Mouse (Mus musculus): ENCODE data around the gene Tent5b. TPM values are rescaled to one million over a fixed set of nuclear protein-coding genes. Genes with fewer than 3 reads are reported as not detected.

The Tent5b gene
- 1.6 and 1.9 TPM in 2 replicates for polyA plus RNA-seq (2015; fragmentation: Nextera tagmentation; extraction: Ambion mirVana)

- H3K4me2 ChIP-seq (ENCODE audit: low read depth, low read length), result peak within 1 kb of the TSS; percentile 62
- H3K27ac ChIP-seq (ENCODE audit: low read length), result no peak within 1 kb of the TSS
- H3K36me3 ChIP-seq (ENCODE audit: control insufficient read depth, insufficient read depth, low read length), result no peaks in the 10 kb centered on the region
- no peaks in the 10 kb centered on the region for H3K9me3 ChIP-seq (ENCODE audit: control insufficient read depth, low read length)
- H3K4me3 ChIP-seq (ENCODE audit: low read length), result peak within 1 kb of the TSS; percentile 51
- ATAC-seq (ENCODE audit: low read depth), result peak; percentile 98
- peaks cover 12% of the 10 kb centered on the region for H3K4me1 ChIP-seq (replicated peaks; ENCODE audit: control insufficient read depth, insufficient read depth, low read length)
- 3% methylated on average over 29 of the region's 29 CpGs for WGBS
- H3K9ac ChIP-seq (ENCODE audit: low read length), result peak within 1 kb of the TSS; percentile 54
- peaks cover 27% of the 10 kb centered on the region for H3K27me3 ChIP-seq (ENCODE audit: control insufficient read depth, insufficient read depth, low read depth, low read length)
Observed at GRCm38 (mm10) chr4:133479458-133480184, at the start of gene Tent5b. TSS of gene Tent5b (plus strand) at chr4:133480132.

DNA sequence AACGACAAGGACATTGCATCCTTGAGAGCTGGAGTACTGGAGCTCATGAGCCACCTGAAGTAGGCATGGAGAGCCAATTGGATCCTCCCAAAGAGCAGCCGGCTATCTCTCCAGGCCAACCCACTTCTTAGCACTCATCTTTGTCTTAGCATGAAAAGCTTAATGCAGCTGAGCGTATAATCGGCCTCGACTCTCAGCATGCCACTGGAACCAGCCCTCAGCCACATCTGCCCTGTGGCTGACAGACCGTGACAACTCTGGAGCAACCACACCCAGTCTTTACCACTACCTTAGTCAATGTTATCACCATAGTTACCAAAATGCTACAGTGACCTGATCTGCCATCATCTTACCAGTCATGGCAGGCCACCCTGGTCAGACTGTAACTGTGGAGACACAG lies 48.4 kb upstream of the Tent5b start:
- WGBS, result 74% methylated on average over 6 of the region's 6 CpGs
- H3K4me1 ChIP-seq (replicated peaks; ENCODE audit: control insufficient read depth, insufficient read depth, low read length), result no peaks in the 10 kb centered on the region; the same call in 1 of the 2 replicates
- H3K4me3 ChIP-seq (ENCODE audit: low read length), result no peak overlapping the region
- H3K4me2 ChIP-seq (ENCODE audit: low read depth, low read length), result no peak overlapping the region
- ATAC-seq (ENCODE audit: low read depth), result no peak
- H3K27me3 ChIP-seq (ENCODE audit: control insufficient read depth, insufficient read depth, low read depth, low read length), result no peaks in the 10 kb centered on the region
- no peaks in the 10 kb centered on the region for H3K36me3 ChIP-seq (ENCODE audit: control insufficient read depth, insufficient read depth, low read length)
- no peak overlapping the region for H3K9ac ChIP-seq (ENCODE audit: low read length)
- H3K27ac ChIP-seq (ENCODE audit: low read length), result no peak overlapping the region
- H3K9me3 ChIP-seq (ENCODE audit: control insufficient read depth, low read length), result no peaks in the 10 kb centered on the region

DNA sequence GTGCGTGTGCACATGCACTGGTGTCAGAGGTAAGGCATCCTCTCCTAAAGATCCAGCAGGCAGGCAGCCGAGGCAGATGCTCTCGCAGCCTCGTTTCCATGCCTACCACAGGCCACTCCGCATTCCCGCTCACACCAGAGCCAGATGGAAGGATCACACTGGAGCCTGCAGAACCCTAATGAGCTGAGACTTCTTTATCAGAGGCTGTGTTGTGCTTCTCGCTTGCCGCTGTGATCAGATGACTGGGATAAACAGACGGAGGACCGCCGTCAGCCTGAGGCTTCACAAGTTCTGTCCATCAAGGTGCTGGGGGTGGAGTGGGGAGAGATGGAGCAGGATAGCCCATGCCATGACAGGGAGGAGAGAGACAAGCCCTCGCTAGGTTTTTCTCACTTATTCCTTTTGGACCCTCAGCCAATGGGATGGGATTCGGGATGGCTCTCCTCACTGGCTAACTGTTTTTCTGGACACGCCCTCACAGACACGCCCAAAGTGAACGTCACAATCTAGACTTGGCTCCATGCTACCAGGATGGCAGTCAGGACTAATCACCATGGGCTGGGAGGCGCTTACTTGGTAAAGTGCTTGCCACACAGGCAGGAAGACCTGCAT lies 47.3 kb upstream of the Tent5b start:
- 17% methylated on average over 17 of the region's 17 CpGs for WGBS
- H3K4me2 ChIP-seq (ENCODE audit: low read depth, low read length), result no peak overlapping the region
- ATAC-seq (ENCODE audit: low read depth), result peak; percentile 45; the same call in 1 of the 2 replicates

GRCm38 (mm10) chr4:133435921-133436320 lies 44.0 kb upstream of the Tent5b start:
- Histone ChIP-seq H3K4me3 (ENCODE audit: low read length) (no peak overlapping the region), H3K36me3 (ENCODE audit: control insufficient read depth, insufficient read depth, low read length) (no peaks in the 10 kb centered on the region), H3K4me1 (replicated peaks; ENCODE audit: control insufficient read depth, insufficient read depth, low read length) (peaks cover 10% of the 10 kb centered on the region), H3K27ac (ENCODE audit: low read length) (no peak overlapping the region), H3K4me2 (ENCODE audit: low read depth, low read length) (no peak overlapping the region), H3K27me3 (ENCODE audit: control insufficient read depth, insufficient read depth, low read depth, low read length) (no peaks in the 10 kb centered on the region), H3K9ac (ENCODE audit: low read length) (no peak overlapping the region), H3K9me3 (ENCODE audit: control insufficient read depth, low read length) (no peaks in the 10 kb centered on the region)
- WGBS, result 84% methylated on average over 11 of the region's 11 CpGs
- no peak for ATAC-seq (ENCODE audit: low read depth)

More for the DNA sequence above, 47.3 kb upstream of the Tent5b start:
- Histone ChIP-seq H3K36me3 (ENCODE audit: control insufficient read depth, insufficient read depth, low read length) (no peaks in the 10 kb centered on the region), H3K4me3 (ENCODE audit: low read length) (no peak overlapping the region), H3K9me3 (ENCODE audit: control insufficient read depth, low read length) (no peaks in the 10 kb centered on the region), H3K4me1 (replicated peaks; ENCODE audit: control insufficient read depth, insufficient read depth, low read length) (no peaks in the 10 kb centered on the region; the same call in 1 of the 2 replicates), H3K9ac (ENCODE audit: low read length) (0 out of 2 replicates have a peak overlapping the region, but pooled peaks have one; percentile 24), H3K27ac (ENCODE audit: low read length) (no peak overlapping the region), H3K27me3 (ENCODE audit: control insufficient read depth, insufficient read depth, low read depth, low read length) (no peaks in the 10 kb centered on the region)

GRCm38 (mm10) chr4:133439460-133440376 lies 40.2 kb upstream of the Tent5b start:
- H3K4me2 ChIP-seq (ENCODE audit: low read depth, low read length), result peak overlapping the region; percentile 17; the same call in 1 of the 2 replicates
- no peaks in the 10 kb centered on the region for H3K36me3 ChIP-seq (ENCODE audit: control insufficient read depth, insufficient read depth, low read length)
- ATAC-seq (ENCODE audit: low read depth), result peak; percentile 45; the same call in 1 of the 2 replicates
- H3K27ac ChIP-seq (ENCODE audit: low read length), result no peak overlapping the region
- no peak overlapping the region for H3K4me3 ChIP-seq (ENCODE audit: low read length)
- no peaks in the 10 kb centered on the region for H3K27me3 ChIP-seq (ENCODE audit: control insufficient read depth, insufficient read depth, low read depth, low read length)
- peak overlapping the region; percentile 3; the same call in 1 of the 2 replicates for H3K9ac ChIP-seq (ENCODE audit: low read length)
- H3K4me1 ChIP-seq (replicated peaks; ENCODE audit: control insufficient read depth, insufficient read depth, low read length), result peaks cover 10% of the 10 kb centered on the region
- no peaks in the 10 kb centered on the region for H3K9me3 ChIP-seq (ENCODE audit: control insufficient read depth, low read length)
- WGBS, result 5% methylated on average over 17 of the region's 17 CpGs

GRCm38 (mm10) chr4:133440377-133440795 lies 39.5 kb upstream of the Tent5b start:
- WGBS, result 6% methylated on average over 6 of the region's 6 CpGs
- H3K4me3 ChIP-seq (ENCODE audit: low read length), result no peak overlapping the region
- no peak overlapping the region for H3K9ac ChIP-seq (ENCODE audit: low read length)
- no peaks in the 10 kb centered on the region for H3K9me3 ChIP-seq (ENCODE audit: control insufficient read depth, low read length)
- H3K36me3 ChIP-seq (ENCODE audit: control insufficient read depth, insufficient read depth, low read length), result no peaks in the 10 kb centered on the region
- peaks cover 10% of the 10 kb centered on the region for H3K4me1 ChIP-seq (replicated peaks; ENCODE audit: control insufficient read depth, insufficient read depth, low read length)
- no peak for ATAC-seq (ENCODE audit: low read depth)
- H3K4me2 ChIP-seq (ENCODE audit: low read depth, low read length), result peak overlapping the region; percentile 17; the same call in 1 of the 2 replicates
- H3K27ac ChIP-seq (ENCODE audit: low read length), result no peak overlapping the region
- no peaks in the 10 kb centered on the region for H3K27me3 ChIP-seq (ENCODE audit: control insufficient read depth, insufficient read depth, low read depth, low read length)

GRCm38 (mm10) chr4:133442194-133442593 lies 37.7 kb upstream of the Tent5b start:
- ATAC-seq (ENCODE audit: low read depth), result no peak
- Histone ChIP-seq H3K36me3 (ENCODE audit: control insufficient read depth, insufficient read depth, low read length) (no peaks in the 10 kb centered on the region), H3K4me2 (ENCODE audit: low read depth, low read length) (no peak overlapping the region), H3K27me3 (ENCODE audit: control insufficient read depth, insufficient read depth, low read depth, low read length) (no peaks in the 10 kb centered on the region), H3K9me3 (ENCODE audit: control insufficient read depth, low read length) (no peaks in the 10 kb centered on the region), H3K27ac (ENCODE audit: low read length) (no peak overlapping the region), H3K4me3 (ENCODE audit: low read length) (no peak overlapping the region), H3K9ac (ENCODE audit: low read length) (no peak overlapping the region), H3K4me1 (replicated peaks; ENCODE audit: control insufficient read depth, insufficient read depth, low read length) (peaks cover 10% of the 10 kb centered on the region)
- whole genome bisulfite sequencing, result 49% methylated on average over 3 of the region's 3 CpGs

- H3K27ac ChIP-seq (ENCODE audit: low read length), result peak overlapping the region; percentile 42; the same call in 1 of the 2 replicates
- H3K4me2 ChIP-seq (ENCODE audit: low read depth, low read length), result no peak overlapping the region
- no peaks in the 10 kb centered on the region for H3K9me3 ChIP-seq (ENCODE audit: control insufficient read depth, low read length)
- WGBS, result 54% methylated on average over 5 of the region's 5 CpGs
- no peaks in the 10 kb centered on the region for H3K27me3 ChIP-seq (ENCODE audit: control insufficient read depth, insufficient read depth, low read depth, low read length)
- H3K36me3 ChIP-seq (ENCODE audit: control insufficient read depth, insufficient read depth, low read length), result no peaks in the 10 kb centered on the region
- no peak overlapping the region for H3K4me3 ChIP-seq (ENCODE audit: low read length)
- H3K4me1 ChIP-seq (replicated peaks; ENCODE audit: control insufficient read depth, insufficient read depth, low read length), result peaks cover 10% of the 10 kb centered on the region
- ATAC-seq (ENCODE audit: low read depth), result no peak
- H3K9ac ChIP-seq (ENCODE audit: low read length), result peak overlapping the region; percentile 9; the same call in 1 of the 2 replicates
Observed at GRCm38 (mm10) chr4:133443085-133443484, 36.8 kb upstream of the Tent5b start.

Data from lung, embryonic 16.5 days (tissue).